Mouse (Mus musculus) CH12.LX (cell line): ENCODE measurements at regions not wholly inside any gene's neighbourhood (a gene's known extent, or its start where the extent isn't known, plus 50 kb on each side); places are given as distances from the start of the nearest gene placed in this dataset.

ENCODE experiments used
- CHD2 ChIP-seq: IDR thresholded peaks from 2 replicates; pipeline ENCODE4 v1.6.1; 2011; ENCODE audit warnings: low read length, improper control_type of control experiment
- CTCF ChIP-seq, 2 experiments: IDR thresholded peaks in 1 of 2; conservative IDR thresholded peaks in 1 of 2; 2 replicates each; pipeline ENCODE4 v1.5.1; 2011 to 2012; ENCODE audit warnings: low read depth in 2 of 2, low read length in 2 of 2, improper control_type of control experiment in 1 of 2, inconsistent platforms in 1 of 2, mild to moderate bottlenecking in 1 of 2, moderate library complexity in 1 of 2
- MAFK ChIP-seq: IDR thresholded peaks from 2 replicates; pipeline ENCODE4 v1.6.1; 2011; ENCODE audit warnings: low read length, improper control_type of control experiment; ENCODE audit not compliant: insufficient replicate concordance
- MXI1 ChIP-seq: IDR thresholded peaks from 2 replicates; pipeline ENCODE4 v1.6.1; 2011; ENCODE audit warnings: mild to moderate bottlenecking, low read depth, low read length, improper control_type of control experiment
- MYC ChIP-seq: IDR thresholded peaks from 2 replicates; pipeline ENCODE4 v1.6.1; 2011; ENCODE audit warnings: low read depth, mild to moderate bottlenecking, improper control_type of control experiment, low read length
- POLR2A ChIP-seq: IDR thresholded peaks from 2 replicates; pipeline ENCODE4 v1.6.1; 2011; ENCODE audit warnings: low read depth, mild to moderate bottlenecking, improper control_type of control experiment, low read length
- RCOR1 ChIP-seq: conservative IDR thresholded peaks from 2 replicates; pipeline ENCODE4 v1.6.1; 2012; ENCODE audit warnings: low read depth, mild to moderate bottlenecking, inconsistent platforms, low read length, improper control_type of control experiment
- TBP ChIP-seq: conservative IDR thresholded peaks from 2 replicates; pipeline ENCODE4 v1.6.1; 2011; ENCODE audit warnings: low read depth, low read length, improper control_type of control experiment
- UBTF ChIP-seq: IDR thresholded peaks from 2 replicates; pipeline ENCODE4 v1.6.1; 2012; ENCODE audit warnings: low read depth, mild to moderate bottlenecking, inconsistent platforms, low read length, improper control_type of control experiment, moderate library complexity
- USF2 ChIP-seq: conservative IDR thresholded peaks from 2 replicates; pipeline ENCODE4 v1.6.1; 2011; ENCODE audit warnings: low read depth, low read length, improper control_type of control experiment

DNA sequence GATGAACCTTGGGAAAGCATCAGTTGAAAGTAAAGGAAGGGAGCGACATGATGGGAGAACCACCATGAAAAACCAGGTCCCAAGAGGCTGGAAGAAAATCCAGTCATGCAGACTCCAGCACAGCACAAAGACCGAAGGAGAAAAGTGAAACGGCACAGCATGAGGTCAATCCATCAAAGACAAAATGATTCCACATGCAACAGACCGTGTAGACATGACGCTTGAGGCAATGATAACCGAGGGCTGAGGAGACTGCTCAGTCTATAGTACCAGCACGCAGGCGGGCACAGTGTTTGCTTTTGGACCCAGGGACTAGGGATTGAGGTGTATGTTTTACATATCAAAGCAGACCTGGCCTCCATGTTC is 109.5 kb downstream of the Nxnl2 start:
- TF ChIP-seq POLR2A = no peak
- no peak for TF ChIP-seq RCOR1
- TF ChIP-seq CTCF (conservative IDR thresholded peaks at IDR 0.05 in 1 of 2, IDR thresholded peaks at IDR 0.05 in 1 of 2; ENCODE audit: low read depth in 2 of 2, low read length in 2 of 2) = no peak
- TF ChIP-seq MYC = no peak
- no peak for TF ChIP-seq MAFK
- no peak for TF ChIP-seq TBP
- TF ChIP-seq USF2 = no peak
- no peak for TF ChIP-seq CHD2
- no peak for TF ChIP-seq UBTF
- TF ChIP-seq MXI1 = no peak
